ENCODE assay signal across 7 mouse cellular contexts in genomic region chr6:115601322-115601714, GRCm38 (mm10). TPM values are rescaled to one million over a fixed set of nuclear protein-coding genes. Genes with fewer than 3 reads are reported as not detected.
DNase-seq lines count a peak whose midpoint lies in the region; ATAC-seq and TF ChIP-seq lines count a peak whose summit lies in the region.

No protein-coding gene starts in this region.

- H3K4me3 ChIP-seq in thymus, adult 2 months (ENCODE audit: control insufficient read depth, insufficient read depth, low read length) = no peak overlapping the region
- peak overlapping the region; percentile 86 for H3K4me3 ChIP-seq in forebrain, postnatal 0 days (ENCODE audit: low read depth, low read length)
- peak overlapping the region; percentile 91 for H3K4me3 ChIP-seq in limb, embryonic 15.5 days

- no peaks in the 10 kb centered on the region for H3K9me3 ChIP-seq in forebrain, postnatal 0 days (ENCODE audit: low read length)
- no peaks in the 10 kb centered on the region for H3K9me3 ChIP-seq in limb, embryonic 15.5 days

- H3K27me3 ChIP-seq in thymus, adult 2 months (ENCODE audit: control insufficient read depth, insufficient read depth, low read length) = no peaks in the 10 kb centered on the region
- no peaks in the 10 kb centered on the region for H3K27me3 ChIP-seq in forebrain, postnatal 0 days (ENCODE audit: insufficient read depth, low read length)
- no peaks in the 10 kb centered on the region for H3K27me3 ChIP-seq in limb, embryonic 15.5 days

- DNase-seq in thymus, adult 2 months = peak; percentile 31
- DNase-seq in thymus, postnatal 0 days (ENCODE audit: low spot score) = no peak
- DNase-seq in forebrain, postnatal 0 days = no peak
- peak; percentile 52 for DNase-seq in testis, postnatal 10 days (ENCODE audit: low spot score)
- DNase-seq in urinary bladder, adult 18-20 months (ENCODE audit: low spot score in 2 of 2) = no peak
- DNase-seq in frontal cortex, postnatal 10 days (ENCODE audit: low spot score in 2 of 2) = no peak

- 0 out of 2 replicates have a peak overlapping the region, but pooled peaks have one; percentile 1 for H3K4me2 ChIP-seq in forebrain, postnatal 0 days (ENCODE audit: low read depth)
- H3K4me2 ChIP-seq in limb, embryonic 15.5 days = peak overlapping the region; percentile 67

- no peak overlapping the region for H3K27ac ChIP-seq in thymus, adult 2 months (ENCODE audit: control insufficient read depth, insufficient read depth, low read length)
- H3K27ac ChIP-seq in forebrain, postnatal 0 days (ENCODE audit: low read depth, low read length) = no peak overlapping the region
- no peak overlapping the region for H3K27ac ChIP-seq in limb, embryonic 15.5 days

- no peak for TF ChIP-seq POLR2A in thymus, adult 2 months (IDR thresholded peaks at IDR 0.05; ENCODE audit: control insufficient read depth, extremely low read depth, insufficient read depth, low read length, poor library complexity)

- H3K9ac ChIP-seq in forebrain, postnatal 0 days = no peak overlapping the region
- no peak overlapping the region for H3K9ac ChIP-seq in limb, embryonic 15.5 days

- peak; percentile 12; the same call in 1 of the 2 replicates for ATAC-seq in forebrain, postnatal 0 days
- no peak for ATAC-seq in limb, embryonic 15.5 days (ENCODE audit: insufficient number of reproducible peaks, low FRiP score, low TSS enrichment, low read depth)

- 77% methylated on average over 4 of the region's 4 CpGs for WGBS in thymus, adult 2 months
- 64% methylated on average over 4 of the region's 4 CpGs for WGBS in forebrain, postnatal 0 days
- WGBS in limb, embryonic 15.5 days = 62% methylated on average over 4 of the region's 4 CpGs

- H3K36me3 ChIP-seq in thymus, adult 2 months (ENCODE audit: control insufficient read depth, insufficient read depth, low read length) = no peaks in the 10 kb centered on the region
- 0 out of 2 replicates have a peak, but pooled peaks cover 4% of the 10 kb centered on the region for H3K36me3 ChIP-seq in forebrain, postnatal 0 days (ENCODE audit: insufficient read depth)
- peaks cover 15% of the 10 kb centered on the region for H3K36me3 ChIP-seq in limb, embryonic 15.5 days

- H3K4me1 ChIP-seq in thymus, adult 2 months (replicated peaks; ENCODE audit: control insufficient read depth, insufficient read depth, low read length) = peaks cover 8% of the 10 kb centered on the region
- no peaks in the 10 kb centered on the region for H3K4me1 ChIP-seq in forebrain, postnatal 0 days (ENCODE audit: insufficient read depth)
- H3K4me1 ChIP-seq in limb, embryonic 15.5 days = peaks cover 8% of the 10 kb centered on the region

- no peak for TF ChIP-seq CTCF in thymus, adult 2 months (IDR thresholded peaks at IDR 0.05; ENCODE audit: borderline replicate concordance, control insufficient read depth, extremely low read depth, insufficient read depth, low read length, poor library complexity)
- TF ChIP-seq CTCF in forebrain, postnatal 0 days (IDR thresholded peaks at IDR 0.05; ENCODE audit: low read depth) = peak; percentile 37; the same call in 1 of the 2 replicates

RNA-seq across cellular contexts. Expression of gene Mkrn2, which starts 0.4 kb away (rescaled TPM):
- polyA plus RNA-seq in thymus, adult 2 months (2012; rRNA removed) = 158 and 166 TPM in 2 replicates
- polyA plus RNA-seq in thymus, postnatal 0 days (2015; fragmentation: Nextera tagmentation; extraction: Ambion mirVana) = 33.7 and 38.9 TPM in 2 replicates
- 25.4 and 28.2 TPM in 2 replicates for total RNA-seq in forebrain, postnatal 0 days (2014; rRNA removed)
- polyA plus RNA-seq in forebrain, postnatal 0 days (2015; fragmentation: Nextera tagmentation; extraction: Ambion mirVana) = 43.7 and 46.0 TPM in 2 replicates
- polyA plus RNA-seq in limb, embryonic 15.5 days (2015; fragmentation: Nextera tagmentation; extraction: Ambion mirVana) = 29.3 and 29.9 TPM in 2 replicates

RNA-seq across cellular contexts. Expression of gene Mkrn2os, which starts 8.9 kb away (rescaled TPM):
- polyA plus RNA-seq in thymus, adult 2 months (2012; rRNA removed) = 3.0 TPM in 2 replicates
- 1.6 and 1.9 TPM in 2 replicates for polyA plus RNA-seq in thymus, postnatal 0 days (2015; fragmentation: Nextera tagmentation; extraction: Ambion mirVana)
- 0.38 TPM in 1 of 2 replicates, not detected in the other for total RNA-seq in forebrain, postnatal 0 days (2014; rRNA removed)
- polyA plus RNA-seq in forebrain, postnatal 0 days (2015; fragmentation: Nextera tagmentation; extraction: Ambion mirVana) = 0.34 and 0.35 TPM in 2 replicates
- 0.06 and 0.15 TPM in 2 replicates for polyA plus RNA-seq in limb, embryonic 15.5 days (2015; fragmentation: Nextera tagmentation; extraction: Ambion mirVana)

RNA-seq across cellular contexts. Expression of gene Tsen2, which starts 56.9 kb away (rescaled TPM):
- polyA plus RNA-seq in thymus, adult 2 months (2012; rRNA removed) = 4.6 and 5.4 TPM in 2 replicates
- polyA plus RNA-seq in thymus, postnatal 0 days (2015; fragmentation: Nextera tagmentation; extraction: Ambion mirVana) = 18.1 and 21.0 TPM in 2 replicates
- 31.5 and 33.7 TPM in 2 replicates for total RNA-seq in forebrain, postnatal 0 days (2014; rRNA removed)
- polyA plus RNA-seq in forebrain, postnatal 0 days (2015; fragmentation: Nextera tagmentation; extraction: Ambion mirVana) = 34.4 and 35.6 TPM in 2 replicates
- 27.6 and 28.1 TPM in 2 replicates for polyA plus RNA-seq in limb, embryonic 15.5 days (2015; fragmentation: Nextera tagmentation; extraction: Ambion mirVana)

Comparison
In these comparisons a context has a peak if more than half of its experiments do, and no peak if none do; other contexts are left out.
1. DNase-seq: peak in thymus, adult 2 months (single experiment) and testis, postnatal 10 days (single experiment); none in thymus, postnatal 0 days (single experiment), forebrain, postnatal 0 days (single experiment), urinary bladder, adult 18-20 months (0 of 2) and frontal cortex, postnatal 10 days (0 of 2).